Mouse (Mus musculus) liver, adult 2 months (tissue): ENCODE measurements at regions not wholly inside any gene's neighbourhood (a gene's known extent, or its start where the extent isn't known, plus 50 kb on each side); places are given as distances from the start of the nearest gene placed in this dataset.
A peak's percentile ranks its signal among the peaks of the same experiment; 100 is the strongest.

Experiments used
- DNase-seq: peaks from one replicate; pipeline ENCODE4 v3.0.0-alpha.2; 2011; ENCODE audit warnings: low read depth, low spot score; ENCODE audit errors: extremely low read depth
- H3K27ac ChIP-seq: fragments of 200-500 bp; replicated peaks from 2 replicates; pipeline ENCODE4 v1.5.1; 2012; ENCODE audit warnings: low read depth, mild to moderate bottlenecking, control low read depth, inconsistent platforms, low read length; ENCODE audit not compliant: insufficient read depth
- H3K27me3 ChIP-seq: fragments of 200-500 bp; 2 replicates; pipeline ENCODE4 v1.6.1; 2012; ENCODE audit warnings: mild to moderate bottlenecking, moderate library complexity, low read length, inconsistent platforms; ENCODE audit not compliant: control insufficient read depth, insufficient read depth
- H3K36me3 ChIP-seq: fragments of 200-500 bp; 2 replicates; pipeline ENCODE4 v1.6.1; 2012; ENCODE audit warnings: low read length, inconsistent platforms; ENCODE audit not compliant: control insufficient read depth, insufficient read depth
- H3K4me1 ChIP-seq: fragments of 200-500 bp; 2 replicates; pipeline ENCODE4 v1.6.1; 2011; ENCODE audit warnings: low read length; ENCODE audit not compliant: control insufficient read depth, insufficient read depth
- H3K4me3 ChIP-seq: fragments of 200-500 bp; 2 replicates; pipeline ENCODE4 v1.5.1; 2011; ENCODE audit warnings: low read depth, mild to moderate bottlenecking, control low read depth, low read length, moderate library complexity; ENCODE audit not compliant: insufficient read depth
- H3K79me2 ChIP-seq: fragments of 200-500 bp; 2 replicates; pipeline ENCODE4 v1.6.1; 2012; ENCODE audit warnings: inconsistent platforms, mild to moderate bottlenecking, low read length, moderate library complexity; ENCODE audit not compliant: control insufficient read depth, insufficient read depth
- H3K9ac ChIP-seq: fragments of 200-500 bp; 2 replicates; pipeline ENCODE4 v1.6.1; 2012; ENCODE audit warnings: low read depth, mild to moderate bottlenecking, control low read depth, inconsistent platforms, low read length
- CTCF ChIP-seq: fragments of 200-500 bp; IDR thresholded peaks from 2 replicates; pipeline ENCODE4 v1.5.1; 2011; ENCODE audit warnings: low read depth, low read length, control low read depth
- POLR2A ChIP-seq: fragments of 200-500 bp; IDR thresholded peaks from 2 replicates; pipeline ENCODE4 v1.6.1; 2011; ENCODE audit warnings: low read length, control low read depth; ENCODE audit not compliant: insufficient read depth; ENCODE audit errors: extremely low read depth
- WGBS: fragments of 180-500 bp; shearing (Covaris S2); methylation state at CpG from one replicate; pipeline ENCODE4 v1.1.7; 2018; 5-methylcytosine and 5-hydroxymethylcytosine counted together

GRCm38 (mm10) chr4:53314076-53314475, 126.1 kb upstream of the Slc44a1 start:
- WGBS, result 44% methylated on average over 8 of the region's 8 CpGs
- peak; percentile 78 for DNase-seq
- H3K27me3 ChIP-seq, result no peaks in the 10 kb centered on the region
- peaks cover 30% of the 10 kb centered on the region for H3K4me1 ChIP-seq
- H3K27ac ChIP-seq, result no peak overlapping the region
- no peak overlapping the region for H3K9ac ChIP-seq
- no peaks in the 10 kb centered on the region for H3K36me3 ChIP-seq
- no peak for TF ChIP-seq POLR2A
- no peak for TF ChIP-seq CTCF
- no peaks in the 10 kb centered on the region for H3K79me2 ChIP-seq
- H3K4me3 ChIP-seq, result no peak overlapping the region

- no peak overlapping the region for H3K4me3 ChIP-seq
- 80% methylated on average over 4 of the region's 4 CpGs for WGBS
Measured at GRCm38 (mm10) chr4:53307121-53307520, 133.1 kb upstream of the Slc44a1 start.

GRCm38 (mm10) chr4:53304782-53305385, 135.3 kb upstream of the Slc44a1 start:
- WGBS, result 91% methylated on average over 4 of the region's 4 CpGs
- no peaks in the 10 kb centered on the region; the same call in 1 of the 2 replicates for H3K4me1 ChIP-seq

More at GRCm38 (mm10) chr4:53307121-53307520, 133.1 kb upstream of the Slc44a1 start:
- no peak for TF ChIP-seq POLR2A
- TF ChIP-seq CTCF, result no peak
- H3K4me1 ChIP-seq, result no peaks in the 10 kb centered on the region; the same call in 1 of the 2 replicates
- no peaks in the 10 kb centered on the region for H3K36me3 ChIP-seq
- DNase-seq, result no peak
- no peaks in the 10 kb centered on the region for H3K27me3 ChIP-seq
- no peak overlapping the region for H3K27ac ChIP-seq
- H3K9ac ChIP-seq, result no peak overlapping the region
- no peaks in the 10 kb centered on the region for H3K79me2 ChIP-seq

GRCm38 (mm10) chr4:53304290-53304654, 135.9 kb upstream of the Slc44a1 start:
- Histone ChIP-seq H3K9ac (no peak overlapping the region), H3K36me3 (no peaks in the 10 kb centered on the region), H3K79me2 (no peaks in the 10 kb centered on the region), H3K27ac (no peak overlapping the region), H3K4me3 (no peak overlapping the region), H3K4me1 (no peaks in the 10 kb centered on the region; the same call in 1 of the 2 replicates), H3K27me3 (no peaks in the 10 kb centered on the region)
- TF ChIP-seq CTCF, result no peak
- WGBS, result 77% methylated on average over 2 of the region's 2 CpGs
- no peak for DNase-seq

More at GRCm38 (mm10) chr4:53304782-53305385, 135.3 kb upstream of the Slc44a1 start:
- no peaks in the 10 kb centered on the region for H3K79me2 ChIP-seq
- TF ChIP-seq POLR2A (no peak), CTCF (no peak)
- H3K4me3 ChIP-seq, result no peak overlapping the region
- H3K36me3 ChIP-seq, result no peaks in the 10 kb centered on the region
- no peak for DNase-seq
- H3K27ac ChIP-seq, result no peak overlapping the region
- H3K27me3 ChIP-seq, result no peaks in the 10 kb centered on the region
- no peak overlapping the region for H3K9ac ChIP-seq

GRCm38 (mm10) chr4:53303621-53304289, 136.5 kb upstream of the Slc44a1 start:
- Histone ChIP-seq H3K4me3 (no peak overlapping the region), H3K4me1 (no peaks in the 10 kb centered on the region; the same call in 1 of the 2 replicates), H3K27me3 (no peaks in the 10 kb centered on the region), H3K79me2 (no peaks in the 10 kb centered on the region), H3K27ac (no peak overlapping the region), H3K9ac (no peak overlapping the region), H3K36me3 (no peaks in the 10 kb centered on the region)
- no peak for TF ChIP-seq CTCF
- no peak for TF ChIP-seq POLR2A
- 68% methylated on average over 4 of the region's 4 CpGs for WGBS
- DNase-seq, result no peak

- TF ChIP-seq POLR2A (no peak), CTCF (no peak)
- H3K9ac ChIP-seq, result no peak overlapping the region
- no peak for DNase-seq
- H3K27ac ChIP-seq, result no peak overlapping the region
- H3K4me1 ChIP-seq, result no peaks in the 10 kb centered on the region
- H3K27me3 ChIP-seq, result no peaks in the 10 kb centered on the region
- no peak overlapping the region for H3K4me3 ChIP-seq
- H3K79me2 ChIP-seq, result no peaks in the 10 kb centered on the region
- H3K36me3 ChIP-seq, result no peaks in the 10 kb centered on the region
Measured at GRCm38 (mm10) chr4:53297975-53298374, 138.3 kb upstream of the Abca1 start.
